Mouse (Mus musculus): ENCODE measurements around the gene Fmo3. TPM values are rescaled to one million over a fixed set of nuclear protein-coding genes. Genes with fewer than 3 reads are reported as not detected.

Fmo3 gene
- polyA plus RNA-seq, 1 experiment from 2014 or later, result not detected

GRCm38 (mm10) chr1:162957422-162957821, 26.9 kb downstream of the Fmo3 start:
- Histone ChIP-seq H3K4me3 (ENCODE audit: low read depth, low read length) (no peak overlapping the region), H3K9ac (ENCODE audit: low read depth, low read length) (no peak overlapping the region), H3K4me1 (ENCODE audit: control insufficient read depth, insufficient read depth, low read length) (no peaks in the 10 kb centered on the region), H3K27ac (ENCODE audit: low read depth, low read length) (no peak overlapping the region), H3K36me3 (ENCODE audit: control insufficient read depth, insufficient read depth, low read length) (no peaks in the 10 kb centered on the region), H3K9me3 (replicated peaks; ENCODE audit: control insufficient read depth, low read length) (no peaks in the 10 kb centered on the region), H3K27me3 (ENCODE audit: control insufficient read depth, insufficient read depth, low read length) (no peaks in the 10 kb centered on the region), H3K4me2 (no peak overlapping the region)
- 79% methylated on average over 1 of the region's 1 CpGs for WGBS (ENCODE audit: insufficient replicate concordance)
- ATAC-seq (replicated peaks; ENCODE audit: insufficient number of reproducible peaks, low FRiP score, low TSS enrichment), result no peak

DNA sequence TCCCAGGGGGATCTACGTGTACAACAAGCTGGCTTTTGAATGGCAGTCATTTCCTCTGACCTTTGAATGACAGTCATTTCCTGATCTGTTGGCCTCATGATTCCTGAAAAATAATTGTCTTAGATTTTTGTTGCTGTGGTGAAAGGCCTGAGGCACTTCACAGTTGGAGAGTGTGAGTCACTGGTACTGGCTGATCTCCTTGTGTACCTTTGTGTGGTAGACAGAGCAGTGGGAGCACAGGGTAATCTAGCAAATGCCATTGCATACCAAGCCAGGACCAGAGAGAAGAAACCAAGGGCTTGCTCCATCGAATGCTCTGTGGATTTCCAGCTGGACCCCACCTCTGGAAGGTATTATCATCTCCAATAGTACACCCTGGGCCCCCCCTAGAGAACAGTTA, 31.2 kb downstream of the Fmo3 start:
- Histone ChIP-seq H3K9ac (ENCODE audit: low read depth, low read length) (no peak overlapping the region), H3K4me1 (ENCODE audit: control insufficient read depth, insufficient read depth, low read length) (no peaks in the 10 kb centered on the region), H3K27ac (ENCODE audit: low read depth, low read length) (no peak overlapping the region), H3K4me3 (ENCODE audit: low read depth, low read length) (no peak overlapping the region), H3K36me3 (ENCODE audit: control insufficient read depth, insufficient read depth, low read length) (no peaks in the 10 kb centered on the region), H3K4me2 (no peak overlapping the region), H3K9me3 (replicated peaks; ENCODE audit: control insufficient read depth, low read length) (no peaks in the 10 kb centered on the region), H3K27me3 (ENCODE audit: control insufficient read depth, insufficient read depth, low read length) (no peaks in the 10 kb centered on the region)
- no peak for ATAC-seq (replicated peaks; ENCODE audit: insufficient number of reproducible peaks, low FRiP score, low TSS enrichment)
- 51% methylated on average over 2 of the region's 2 CpGs for WGBS (ENCODE audit: insufficient replicate concordance)

DNA sequence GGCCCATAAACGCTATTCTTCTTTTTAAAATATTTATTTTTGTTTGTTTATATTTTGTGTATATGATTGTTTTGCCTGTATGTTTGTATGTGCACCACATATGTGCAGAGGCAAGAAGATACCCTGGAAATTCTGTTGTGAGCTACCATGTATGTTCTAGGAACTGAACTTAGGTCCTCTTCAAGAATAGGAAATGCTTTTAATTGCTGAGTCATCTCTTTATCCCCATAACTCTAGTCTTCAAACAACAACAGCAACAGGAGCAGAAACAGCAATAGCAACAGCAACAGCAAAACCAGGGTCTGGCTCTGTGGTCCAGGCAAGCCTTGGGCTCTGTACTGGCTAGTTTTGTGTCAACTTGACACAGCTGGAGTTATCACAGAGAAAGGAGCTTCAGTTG, 34.6 kb downstream of the Fmo3 start:
- no peak for ATAC-seq (replicated peaks; ENCODE audit: insufficient number of reproducible peaks, low FRiP score, low TSS enrichment)
- WGBS (ENCODE audit: insufficient replicate concordance), result 74% methylated on average over 1 of the region's 1 CpGs
- H3K9me3 ChIP-seq (replicated peaks; ENCODE audit: control insufficient read depth, low read length), result no peaks in the 10 kb centered on the region
- no peak overlapping the region for H3K27ac ChIP-seq (ENCODE audit: low read depth, low read length)
- no peak overlapping the region for H3K9ac ChIP-seq (ENCODE audit: low read depth, low read length)
- H3K27me3 ChIP-seq (ENCODE audit: control insufficient read depth, insufficient read depth, low read length), result no peaks in the 10 kb centered on the region
- no peak overlapping the region for H3K4me2 ChIP-seq
- H3K4me3 ChIP-seq (ENCODE audit: low read depth, low read length), result no peak overlapping the region
- H3K36me3 ChIP-seq (ENCODE audit: control insufficient read depth, insufficient read depth, low read length), result no peaks in the 10 kb centered on the region
- H3K4me1 ChIP-seq (ENCODE audit: control insufficient read depth, insufficient read depth, low read length), result no peaks in the 10 kb centered on the region

- no peaks in the 10 kb centered on the region for H3K4me1 ChIP-seq (ENCODE audit: control insufficient read depth, insufficient read depth, low read length)
Observed at GRCm38 (mm10) chr1:162947934-162948333, 36.4 kb downstream of the Fmo3 start.

DNA sequence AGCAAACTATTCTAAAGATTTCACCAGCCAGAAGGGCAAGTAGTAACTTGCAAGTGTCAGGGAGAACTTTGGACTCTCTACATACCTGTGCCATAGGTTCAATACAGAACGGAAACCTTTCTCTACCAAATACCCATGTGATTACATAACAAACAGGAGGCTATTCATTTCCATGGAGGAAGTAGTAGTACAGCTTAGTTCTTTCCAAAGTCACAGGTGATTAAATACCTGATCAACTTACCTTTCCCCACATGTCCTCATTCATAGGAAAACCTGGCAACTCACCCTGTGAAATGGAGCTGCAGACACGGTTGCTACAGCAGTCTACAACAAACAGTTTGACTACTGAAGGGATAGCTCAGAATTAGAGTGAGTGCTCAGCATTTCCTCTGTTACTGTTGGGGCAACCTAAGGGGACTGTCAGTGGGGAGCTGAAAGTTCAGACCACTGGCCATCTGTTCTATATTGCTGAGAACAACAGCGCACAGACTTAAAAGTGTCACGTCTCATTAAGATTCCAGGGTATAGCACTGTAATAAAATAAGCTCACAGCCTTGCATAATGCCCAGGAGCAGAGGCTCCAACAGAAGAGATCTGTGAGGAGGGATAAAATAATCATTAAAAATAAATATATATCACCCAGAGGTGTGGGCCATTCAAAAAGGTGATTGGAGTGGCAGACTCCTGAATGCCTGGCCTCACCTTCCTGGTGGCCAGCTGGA, 37.3 kb downstream of the Fmo3 start:
- Histone ChIP-seq H3K27me3 (ENCODE audit: control insufficient read depth, insufficient read depth, low read length) (no peaks in the 10 kb centered on the region), H3K4me1 (ENCODE audit: control insufficient read depth, insufficient read depth, low read length) (no peaks in the 10 kb centered on the region), H3K9ac (ENCODE audit: low read depth, low read length) (no peak overlapping the region), H3K27ac (ENCODE audit: low read depth, low read length) (no peak overlapping the region), H3K4me3 (ENCODE audit: low read depth, low read length) (no peak overlapping the region), H3K9me3 (replicated peaks; ENCODE audit: control insufficient read depth, low read length) (no peaks in the 10 kb centered on the region), H3K36me3 (ENCODE audit: control insufficient read depth, insufficient read depth, low read length) (no peaks in the 10 kb centered on the region), H3K4me2 (no peak overlapping the region)
- no peak for ATAC-seq (replicated peaks; ENCODE audit: insufficient number of reproducible peaks, low FRiP score, low TSS enrichment)
- 72% methylated on average over 4 of the region's 4 CpGs for WGBS (ENCODE audit: insufficient replicate concordance)

More at GRCm38 (mm10) chr1:162947934-162948333, 36.4 kb downstream of the Fmo3 start:
- Histone ChIP-seq H3K4me2 (no peak overlapping the region), H3K36me3 (ENCODE audit: control insufficient read depth, insufficient read depth, low read length) (no peaks in the 10 kb centered on the region), H3K4me3 (ENCODE audit: low read depth, low read length) (no peak overlapping the region), H3K27me3 (ENCODE audit: control insufficient read depth, insufficient read depth, low read length) (no peaks in the 10 kb centered on the region), H3K9ac (ENCODE audit: low read depth, low read length) (no peak overlapping the region), H3K27ac (ENCODE audit: low read depth, low read length) (no peak overlapping the region), H3K9me3 (replicated peaks; ENCODE audit: control insufficient read depth, low read length) (no peaks in the 10 kb centered on the region)
- 90% methylated on average over 6 of the region's 6 CpGs for WGBS (ENCODE audit: insufficient replicate concordance)
- ATAC-seq (replicated peaks; ENCODE audit: insufficient number of reproducible peaks, low FRiP score, low TSS enrichment), result no peak

DNA sequence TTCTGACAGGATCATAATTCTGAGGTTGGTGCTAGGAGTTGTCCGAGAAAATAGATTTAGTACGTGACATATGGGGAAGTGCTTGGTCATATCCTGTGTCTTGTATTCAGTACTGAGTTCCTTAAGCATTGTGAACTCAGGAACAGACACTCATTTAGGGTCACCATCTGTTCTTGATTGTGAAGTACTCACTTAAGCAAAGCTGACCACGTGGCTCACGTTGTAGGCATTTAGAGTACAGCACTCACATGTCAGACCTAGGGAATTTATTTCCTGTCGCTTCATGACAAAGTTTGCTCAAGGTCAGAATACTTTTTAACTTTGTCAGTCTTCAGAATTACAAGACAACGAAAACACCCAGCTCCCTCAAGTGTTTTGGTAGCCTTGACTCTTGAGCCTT, 40.6 kb downstream of the Fmo3 start:
- whole genome bisulfite sequencing (ENCODE audit: insufficient replicate concordance), result 64% methylated on average over 6 of the region's 6 CpGs
- Histone ChIP-seq H3K9ac (ENCODE audit: low read depth, low read length) (no peak overlapping the region), H3K9me3 (replicated peaks; ENCODE audit: control insufficient read depth, low read length) (no peaks in the 10 kb centered on the region), H3K4me3 (ENCODE audit: low read depth, low read length) (no peak overlapping the region), H3K4me2 (no peak overlapping the region), H3K4me1 (ENCODE audit: control insufficient read depth, insufficient read depth, low read length) (no peaks in the 10 kb centered on the region), H3K27me3 (ENCODE audit: control insufficient read depth, insufficient read depth, low read length) (no peaks in the 10 kb centered on the region), H3K36me3 (ENCODE audit: control insufficient read depth, insufficient read depth, low read length) (no peaks in the 10 kb centered on the region), H3K27ac (ENCODE audit: low read depth, low read length) (no peak overlapping the region)
- ATAC-seq (replicated peaks; ENCODE audit: insufficient number of reproducible peaks, low FRiP score, low TSS enrichment), result no peak

DNA sequence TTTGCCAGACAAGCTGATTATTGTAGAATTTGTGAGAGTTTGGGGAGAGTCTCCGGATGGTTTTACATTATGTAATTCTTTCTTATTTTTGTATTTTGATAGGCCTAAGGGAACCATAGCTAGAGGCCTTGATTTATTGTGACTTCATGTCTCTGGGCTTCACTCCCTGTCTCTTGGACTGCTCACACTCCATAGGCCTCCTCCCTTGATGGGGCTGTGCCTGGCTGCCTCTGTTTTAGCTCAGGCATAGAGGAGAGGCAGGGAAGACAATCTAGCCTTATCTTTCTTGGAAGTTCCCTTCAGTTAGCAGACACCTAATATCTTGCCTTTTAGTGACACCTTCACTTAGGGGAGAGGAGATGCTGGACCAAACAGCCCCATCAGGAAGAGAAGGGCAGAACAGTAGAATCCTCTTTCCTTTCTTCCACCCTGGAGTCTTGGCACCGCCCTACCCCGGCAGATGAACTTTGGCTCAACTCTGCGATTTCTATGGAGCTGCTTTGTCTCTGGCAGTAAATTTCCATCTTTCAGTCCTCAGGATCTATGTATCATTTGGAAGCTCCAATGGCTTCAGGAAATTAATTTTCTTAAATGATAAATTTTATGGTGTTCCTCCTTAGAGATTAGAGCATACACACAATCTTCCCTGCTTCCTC, 45.5 kb downstream of the Fmo3 start:
- Histone ChIP-seq H3K9me3 (replicated peaks; ENCODE audit: control insufficient read depth, low read length) (no peaks in the 10 kb centered on the region), H3K27me3 (ENCODE audit: control insufficient read depth, insufficient read depth, low read length) (no peaks in the 10 kb centered on the region), H3K4me2 (no peak overlapping the region), H3K36me3 (ENCODE audit: control insufficient read depth, insufficient read depth, low read length) (no peaks in the 10 kb centered on the region), H3K27ac (ENCODE audit: low read depth, low read length) (no peak overlapping the region), H3K4me3 (ENCODE audit: low read depth, low read length) (no peak overlapping the region), H3K4me1 (ENCODE audit: control insufficient read depth, insufficient read depth, low read length) (no peaks in the 10 kb centered on the region), H3K9ac (ENCODE audit: low read depth, low read length) (no peak overlapping the region)
- ATAC-seq (replicated peaks; ENCODE audit: insufficient number of reproducible peaks, low FRiP score, low TSS enrichment), result no peak
- WGBS (ENCODE audit: insufficient replicate concordance), result 91% methylated on average over 4 of the region's 4 CpGs

- no peak overlapping the region for H3K9ac ChIP-seq (ENCODE audit: low read depth, low read length)
- no peaks in the 10 kb centered on the region for H3K9me3 ChIP-seq (replicated peaks; ENCODE audit: control insufficient read depth, low read length)
- no peaks in the 10 kb centered on the region for H3K36me3 ChIP-seq (ENCODE audit: control insufficient read depth, insufficient read depth, low read length)
- no peak overlapping the region for H3K27ac ChIP-seq (ENCODE audit: low read depth, low read length)
- no peak for ATAC-seq (replicated peaks; ENCODE audit: insufficient number of reproducible peaks, low FRiP score, low TSS enrichment)
- H3K4me2 ChIP-seq, result no peak overlapping the region
- 73% methylated on average over 5 of the region's 5 CpGs for WGBS (ENCODE audit: insufficient replicate concordance)
- no peak overlapping the region for H3K4me3 ChIP-seq (ENCODE audit: low read depth, low read length)
- H3K27me3 ChIP-seq (ENCODE audit: control insufficient read depth, insufficient read depth, low read length), result no peaks in the 10 kb centered on the region
- no peaks in the 10 kb centered on the region for H3K4me1 ChIP-seq (ENCODE audit: control insufficient read depth, insufficient read depth, low read length)
Observed at GRCm38 (mm10) chr1:162937970-162938695, 46.2 kb downstream of the Fmo3 start.
